Comparison of ENCODE assay signal across 14 mouse cellular contexts in genomic region chr7:81139100-81139499, GRCm38 (mm10). TPM values are rescaled to one million over a fixed set of nuclear protein-coding genes. Genes with fewer than 3 reads are reported as not detected.
DNase-seq lines count a peak whose midpoint lies in the region; ATAC-seq and TF ChIP-seq lines count a peak whose summit lies in the region.
"Had no signal": no experiment of that assay in that cellular context is flagged by ENCODE, and none has a peak within 500 bp of the region (broad histone marks: within the 10 kb centered on the region; RNA-seq: fewer than 3 reads in every experiment).

No protein-coding gene starts in this region.

- H3K36me3 ChIP-seq in liver, postnatal 0 days (replicated peaks; ENCODE audit: insufficient read depth, low read length) = no peaks in the 10 kb centered on the region
- H3K36me3 ChIP-seq in heart, embryonic 14.5 days (ENCODE audit: control insufficient read depth, insufficient read depth, low read length) = no peaks in the 10 kb centered on the region
- no peaks in the 10 kb centered on the region for H3K36me3 ChIP-seq in small intestine, adult 2 months (ENCODE audit: control insufficient read depth, insufficient read depth, low read length)
- H3K36me3 ChIP-seq: embryonic facial prominence, embryonic 12.5 days; hindbrain, embryonic 15.5 days; limb, embryonic 15.5 days; midbrain, embryonic 10.5 days had no signal

- no peaks in the 10 kb centered on the region for H3K27me3 ChIP-seq in liver, postnatal 0 days (ENCODE audit: insufficient read depth, low read length)
- no peaks in the 10 kb centered on the region for H3K27me3 ChIP-seq in heart, embryonic 14.5 days (ENCODE audit: control insufficient read depth, insufficient read depth, low read length)
- H3K27me3 ChIP-seq in small intestine, adult 2 months (ENCODE audit: control insufficient read depth, insufficient read depth, low read length) = no peaks in the 10 kb centered on the region
- H3K27me3 ChIP-seq: embryonic facial prominence, embryonic 12.5 days; hindbrain, embryonic 15.5 days; limb, embryonic 15.5 days had no signal

- peaks cover 13% of the 10 kb centered on the region for H3K4me1 ChIP-seq in liver, postnatal 0 days (ENCODE audit: insufficient read depth)
- peaks cover 10 to 12% of the 10 kb centered on the region in 2 experiments for H3K4me1 ChIP-seq in heart, embryonic 14.5 days (ENCODE audit: control insufficient read depth in 2 of 2, insufficient read depth in 2 of 2, low read length in 2 of 2)
- H3K4me1 ChIP-seq in small intestine, adult 2 months (ENCODE audit: control insufficient read depth, insufficient read depth, insufficient read length, low read length) = peaks cover 2% of the 10 kb centered on the region; the same call in 1 of the 2 replicates

- ATAC-seq in liver, postnatal 0 days = no peak
- ATAC-seq in heart, embryonic 14.5 days (ENCODE audit: insufficient number of reproducible peaks, insufficient read depth, low FRiP score, low read depth) = no peak
- no peak for ATAC-seq in frontal cortex, adult (ENCODE audit: low TSS enrichment)

- TF ChIP-seq EP300 in liver, postnatal 0 days (IDR thresholded peaks at IDR 0.05; ENCODE audit: low read depth) = no peak

- H3K9me3 ChIP-seq in liver, postnatal 0 days (ENCODE audit: low read length) = no peaks in the 10 kb centered on the region
- H3K9me3 ChIP-seq in heart, embryonic 14.5 days (ENCODE audit: control insufficient read depth, low read length) = no peaks in the 10 kb centered on the region
- H3K9me3 ChIP-seq: embryonic facial prominence, embryonic 12.5 days; hindbrain, embryonic 15.5 days; limb, embryonic 15.5 days; midbrain, embryonic 10.5 days had no signal

- TF ChIP-seq CTCF in liver, postnatal 0 days (IDR thresholded peaks at IDR 0.05; ENCODE audit: low read depth) = no peak
- no peak for TF ChIP-seq CTCF in small intestine, adult 2 months (IDR thresholded peaks at IDR 0.05; ENCODE audit: extremely low read depth, insufficient read length, insufficient replicate concordance, low read depth, low read length)

- no peak overlapping the region for H3K4me2 ChIP-seq in liver, postnatal 0 days (ENCODE audit: low read depth, low read length)
- no peak overlapping the region for H3K4me2 ChIP-seq in heart, embryonic 14.5 days (ENCODE audit: low read length)
- H3K4me2 ChIP-seq: embryonic facial prominence, embryonic 12.5 days; hindbrain, embryonic 15.5 days; limb, embryonic 15.5 days had no signal

- no peak overlapping the region for H3K4me3 ChIP-seq in liver, postnatal 0 days (ENCODE audit: low read depth, low read length)
- H3K4me3 ChIP-seq in heart, embryonic 14.5 days (ENCODE audit: control insufficient read depth in 1 of 2, insufficient read depth in 1 of 2, low read depth in 1 of 2, low read length in 2 of 2) = no peak overlapping the region
- H3K4me3 ChIP-seq in small intestine, adult 2 months (ENCODE audit: low read depth, low read length) = no peak overlapping the region
- H3K4me3 ChIP-seq: embryonic facial prominence, embryonic 12.5 days; hindbrain, embryonic 15.5 days; limb, embryonic 15.5 days; midbrain, embryonic 10.5 days had no signal

- H3K9ac ChIP-seq in liver, postnatal 0 days (replicated peaks) = no peak overlapping the region
- no peak overlapping the region for H3K9ac ChIP-seq in heart, embryonic 14.5 days (ENCODE audit: low read length)
- H3K9ac ChIP-seq: embryonic facial prominence, embryonic 12.5 days; hindbrain, embryonic 15.5 days; limb, embryonic 15.5 days had no signal

- no peak for TF ChIP-seq POLR2A in small intestine, adult 2 months (IDR thresholded peaks at IDR 0.05; ENCODE audit: low read depth, low read length)

- no peak for DNase-seq in liver, postnatal 0 days
- DNase-seq in liver = no peak
- peak; percentile 94 for DNase-seq in kidney, adult 9 months
- DNase-seq in layer of hippocampus, postnatal 25 days (ENCODE audit: extremely low spot score in 1 of 2, low spot score in 1 of 2) = no peak
- DNase-seq: cerebellum, adult 11-12 months had no signal

- H3K27ac ChIP-seq in liver, postnatal 0 days (ENCODE audit: low read depth) = 0 out of 2 replicates have a peak overlapping the region, but pooled peaks have one; percentile 29
- H3K27ac ChIP-seq in heart, embryonic 14.5 days (replicated peaks in 1 of 2; ENCODE audit: control insufficient read depth in 1 of 2, insufficient read depth in 1 of 2, low read depth in 2 of 2, low read length in 2 of 2) = 0 out of 4 replicates have a peak overlapping the region, but pooled peaks have one; percentile 8 to 57
- peak overlapping the region; percentile 49; the same call in 1 of the 2 replicates for H3K27ac ChIP-seq in small intestine, adult 2 months (ENCODE audit: insufficient read depth, low read depth, low read length)
- H3K27ac ChIP-seq: embryonic facial prominence, embryonic 12.5 days; hindbrain, embryonic 15.5 days; limb, embryonic 15.5 days; midbrain, embryonic 10.5 days had no signal

- 75% methylated on average over 7 of the region's 7 CpGs for WGBS in liver, postnatal 0 days (ENCODE audit: insufficient replicate concordance)
- WGBS in heart, embryonic 14.5 days = 64% methylated on average over 7 of the region's 7 CpGs
- WGBS in small intestine, adult 2 months = 57% methylated on average over 7 of the region's 7 CpGs

RNA-seq across cellular contexts. Expression of gene Slc28a1, which starts 24.5 kb away (rescaled TPM):
- 0.09 and 0.11 TPM in 2 replicates for polyA plus RNA-seq in liver, postnatal 0 days (2015; fragmentation: Nextera tagmentation; extraction: Ambion mirVana)
- polyA plus RNA-seq in heart, embryonic 14.5 days (2014; fragmentation: Nextera tagmentation; extraction: Ambion mirVana) = 0.07 and 0.11 TPM in 2 replicates
- 40.5 and 94.4 TPM in 2 replicates for polyA plus RNA-seq in small intestine, adult 2 months (2012; rRNA removed)
- not detected for total RNA-seq in layer of hippocampus, postnatal 25 days (2021)
- total RNA-seq: layer of hippocampus, adult 8-10 months had no signal
- polyA plus RNA-seq: embryonic facial prominence, embryonic 12.5 days; hindbrain, embryonic 15.5 days; midbrain, embryonic 10.5 days; neural tube, embryonic 14.5 days had no signal

Comparison
In these comparisons a context has a peak if more than half of its experiments do, and no peak if none do; other contexts are left out.
1. RNA of gene Slc28a1, which starts 24.5 kb away (polyA plus RNA-seq): 40.5 to 94.4 TPM in small intestine, adult 2 months; 0.07 to 0.11 TPM in heart, embryonic 14.5 days and 0.09 to 0.11 TPM in liver, postnatal 0 days; every median in the first group is over 10 times any median in the second.
2. Peak in every context shown above with its lines, with median percentiles within 50 percentile points of each other: H3K27ac ChIP-seq.